Mouse (Mus musculus) ES-Bruce4 (cell line): ENCODE results near the gene Ubac2.

Source experiments
- CTCF ChIP-seq: IDR thresholded peaks from one replicate; pipeline ENCODE4 v1.8.1; 2011; ENCODE audit warnings: low read depth, low read length
- EP300 ChIP-seq: IDR thresholded peaks from 2 replicates; pipeline ENCODE4 v1.6.1; 2011; ENCODE audit warnings: low read depth, low read length; ENCODE audit not compliant: insufficient read depth
- POLR2A ChIP-seq: IDR thresholded peaks from one replicate; pipeline ENCODE4 v1.8.1; 2011; ENCODE audit warnings: low read length; ENCODE audit not compliant: insufficient read depth

DNA sequence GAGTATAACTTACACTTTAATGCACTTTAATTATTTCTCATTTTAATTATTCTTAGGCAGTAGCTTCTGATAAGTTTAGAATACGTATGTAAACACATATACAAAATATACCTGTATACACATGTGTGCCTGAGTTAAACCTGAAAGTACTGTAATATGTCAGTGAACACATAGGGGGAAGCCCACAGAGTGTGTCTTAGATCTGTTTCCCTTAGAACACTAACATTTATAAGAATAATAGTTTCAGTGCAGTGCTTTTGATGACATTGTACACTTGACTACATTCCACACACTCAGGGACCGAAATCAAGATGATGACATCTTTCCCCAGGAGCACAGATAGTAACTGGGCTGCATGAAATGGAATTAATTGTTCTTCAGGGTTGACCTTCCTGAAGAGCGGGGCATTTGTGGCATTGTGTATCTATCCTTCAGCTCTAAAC, 81.1 kb downstream of the Ubac2 start:
- no peak for TF ChIP-seq POLR2A
- no peak for TF ChIP-seq EP300
- TF ChIP-seq CTCF: no peak
